Mouse (Mus musculus): ENCODE data around the gene Zscan4c.
"Not testable (repeated sequence)": the region's sequence is repeated elsewhere in the genome, so short reads cannot be mapped to it uniquely, and the experiment has no call there.

The Zscan4c gene

DNA sequence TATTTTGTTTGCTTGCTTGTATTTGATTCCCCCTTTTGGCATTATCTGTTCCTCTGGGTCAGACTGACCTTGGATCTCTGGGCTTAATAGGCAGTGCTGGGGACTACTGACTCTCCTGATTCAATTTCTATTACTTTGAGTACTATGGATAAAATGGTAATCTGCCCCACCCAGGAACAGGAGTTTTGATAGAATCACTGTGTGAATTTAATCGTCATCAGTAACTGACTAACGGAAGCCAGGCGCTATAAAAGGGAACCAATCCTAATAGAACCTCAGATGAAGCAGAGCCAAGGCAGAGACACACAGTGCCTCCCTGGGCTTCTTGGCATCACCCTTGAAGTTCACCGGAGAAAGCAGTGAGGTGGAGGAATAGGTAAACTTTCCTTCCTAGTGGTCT lies at the start of gene Zscan4c:
TSS of gene Zscan4c (plus strand) at position 301 of the 400 bp plus-strand sequence.
- DNase-seq (ENCODE audit: low read depth, low spot score) = not testable (repeated sequence)
